Mouse (Mus musculus): ENCODE measurements around the gene Gbf1.

Gene Gbf1

GRCm38 (mm10) chr19:46304908-46305333 is 152.6 kb downstream of the Gbf1 start:
- DNase-seq, result no peak

- peak; percentile 60 for DNase-seq
Observed at GRCm38 (mm10) chr19:46305432-46306267, 153.3 kb downstream of the Gbf1 start.

GRCm38 (mm10) chr19:46306268-46306610 is 153.9 kb downstream of the Gbf1 start:
- DNase-seq, result no peak

GRCm38 (mm10) chr19:46306751-46307289 is 154.5 kb downstream of the Gbf1 start:
- DNase-seq, result peak; percentile 40

- DNase-seq, result peak; percentile 49
Observed at GRCm38 (mm10) chr19:46307781-46308180, 155.5 kb downstream of the Gbf1 start.

GRCm38 (mm10) chr19:46308303-46308702 is 156.0 kb downstream of the Gbf1 start:
- peak; percentile 47 for DNase-seq

- DNase-seq, result peak; percentile 87
Observed at GRCm38 (mm10) chr19:46308706-46309435, 156.6 kb downstream of the Gbf1 start.

GRCm38 (mm10) chr19:46309651-46310305 is 157.5 kb downstream of the Gbf1 start:
- peak; percentile 66 for DNase-seq

GRCm38 (mm10) chr19:46310312-46310865 is 158.1 kb downstream of the Gbf1 start:
- DNase-seq, result peak; percentile 50

- peak; percentile 36 for DNase-seq
Observed at GRCm38 (mm10) chr19:46311341-46311740, 159.0 kb downstream of the Gbf1 start.

- DNase-seq, result peak; percentile 39
Observed at GRCm38 (mm10) chr19:46312566-46312965, 160.3 kb downstream of the Gbf1 start.

GRCm38 (mm10) chr19:46313116-46313515 is 160.8 kb downstream of the Gbf1 start:
- peak; percentile 37 for DNase-seq

GRCm38 (mm10) chr19:46313591-46313990 is 161.3 kb downstream of the Gbf1 start:
- peak; percentile 23 for DNase-seq

GRCm38 (mm10) chr19:46314151-46314601 is 161.9 kb downstream of the Gbf1 start:
- DNase-seq, result peak; percentile 63

- DNase-seq, result peak; percentile 50
Observed at GRCm38 (mm10) chr19:46314872-46315742, 162.8 kb downstream of the Gbf1 start.

GRCm38 (mm10) chr19:46315752-46316610 is 163.7 kb downstream of the Gbf1 start:
- DNase-seq, result peak; percentile 34

GRCm38 (mm10) chr19:46316846-46317545 is 164.7 kb downstream of the Gbf1 start:
- peak; percentile 58 for DNase-seq

GRCm38 (mm10) chr19:46317546-46317885 is 165.2 kb downstream of the Gbf1 start:
- peak; percentile 45 for DNase-seq

- DNase-seq, result peak; percentile 75
Observed at GRCm38 (mm10) chr19:46318031-46318471, 165.7 kb downstream of the Gbf1 start.

Measured in cerebellum, adult 9-11 months (tissue).